19 mouse cellular contexts compared by ENCODE assay signal in genomic region chr9:71032156-71032555, GRCm38 (mm10).
DNase-seq lines count a peak whose midpoint lies in the region; ATAC-seq and TF ChIP-seq lines count a peak whose summit lies in the region.
"Had no signal": no experiment of that assay in that cellular context is flagged by ENCODE, and none has a peak within 500 bp of the region (broad histone marks: within the 10 kb centered on the region; RNA-seq: fewer than 3 reads in every experiment).

No protein-coding gene starts in this region.

- DNase-seq in embryonic facial prominence, embryonic 14.5 days (ENCODE audit: low spot score) = peak; percentile 19
- DNase-seq in embryonic facial prominence, embryonic 10.5 days (ENCODE audit: low spot score) = no peak
- DNase-seq in 3T3-L1 (ENCODE audit: low read depth, low spot score) (peak; percentile 75), NIH3T3 (ENCODE audit: low read depth) (peak; percentile 8)
- peak; percentile 15 for DNase-seq in splenic B cell, adult 2 months (ENCODE audit: low read depth, low spot score)
- no peak for DNase-seq in gastrocnemius, adult 2 months
- DNase-seq in limb, embryonic 10.5 days (ENCODE audit: low spot score) = no peak
- DNase-seq: adrenal gland, adult 8-10 months; adrenal gland, postnatal 14 days; cerebellum, adult 11 months; cerebellum, adult 18-20 months; cerebellum, adult 8-10 months; cerebellum, adult 9-11 months; cerebellum, postnatal 14 days; cerebellum, postnatal 36 days; forebrain, postnatal 0 days had no signal

- H3K36me3 ChIP-seq in embryonic facial prominence, embryonic 14.5 days (ENCODE audit: control insufficient read depth, insufficient read depth, low read length) = no peaks in the 10 kb centered on the region
- H3K36me3 ChIP-seq in embryonic facial prominence, embryonic 10.5 days (replicated peaks) = no peaks in the 10 kb centered on the region
- no peaks in the 10 kb centered on the region for H3K36me3 ChIP-seq in splenic B cell, adult 2 months (ENCODE audit: control insufficient read depth, insufficient read depth, low read length, poor library complexity, severe bottlenecking)
- no peaks in the 10 kb centered on the region for H3K36me3 ChIP-seq in limb, embryonic 10.5 days
- H3K36me3 ChIP-seq: embryonic facial prominence, embryonic 13.5 days; forebrain, embryonic 15.5 days had no signal

- TF ChIP-seq CTCF in gastrocnemius, adult 2 months (IDR thresholded peaks at IDR 0.05) = no peak

- no peak for ATAC-seq in embryonic facial prominence, embryonic 14.5 days (ENCODE audit: low read depth)
- ATAC-seq: forebrain, embryonic 13.5 days; forebrain, embryonic 15.5 days; forebrain, postnatal 0 days had no signal

- H3K4me3 ChIP-seq in embryonic facial prominence, embryonic 14.5 days (ENCODE audit: low read depth, low read length) = no peak overlapping the region
- no peak overlapping the region for H3K4me3 ChIP-seq in embryonic facial prominence, embryonic 10.5 days
- no peak overlapping the region for H3K4me3 ChIP-seq in gastrocnemius, adult 2 months
- no peak overlapping the region for H3K4me3 ChIP-seq in limb, embryonic 10.5 days
- H3K4me3 ChIP-seq: embryonic facial prominence, embryonic 13.5 days; forebrain, embryonic 13.5 days; forebrain, embryonic 15.5 days had no signal

- H3K27ac ChIP-seq in embryonic facial prominence, embryonic 14.5 days (replicated peaks; ENCODE audit: low read depth, low read length) = no peak overlapping the region
- no peak overlapping the region for H3K27ac ChIP-seq in embryonic facial prominence, embryonic 10.5 days (replicated peaks)
- no peak overlapping the region for H3K27ac ChIP-seq in gastrocnemius, adult 2 months
- no peak overlapping the region for H3K27ac ChIP-seq in limb, embryonic 10.5 days
- H3K27ac ChIP-seq: embryonic facial prominence, embryonic 13.5 days; forebrain, embryonic 13.5 days; forebrain, embryonic 15.5 days had no signal

- H3K9me3 ChIP-seq in embryonic facial prominence, embryonic 14.5 days (ENCODE audit: control insufficient read depth, low read length) = no peaks in the 10 kb centered on the region
- H3K9me3 ChIP-seq in embryonic facial prominence, embryonic 10.5 days = no peaks in the 10 kb centered on the region
- no peaks in the 10 kb centered on the region for H3K9me3 ChIP-seq in limb, embryonic 10.5 days (replicated peaks)
- H3K9me3 ChIP-seq: embryonic facial prominence, embryonic 13.5 days; forebrain, embryonic 13.5 days; forebrain, embryonic 15.5 days had no signal

- no peaks in the 10 kb centered on the region for H3K4me1 ChIP-seq in embryonic facial prominence, embryonic 14.5 days (ENCODE audit: control insufficient read depth, insufficient read depth, low read length)
- no peaks in the 10 kb centered on the region for H3K4me1 ChIP-seq in embryonic facial prominence, embryonic 10.5 days
- H3K4me1 ChIP-seq in limb, embryonic 10.5 days = no peaks in the 10 kb centered on the region
- H3K4me1 ChIP-seq: forebrain, embryonic 13.5 days; forebrain, embryonic 15.5 days had no signal

- intact Hi-C loops in gastrocnemius, adult 2 months (cut with DNase I) = no loop called here

- H3K4me2 ChIP-seq in embryonic facial prominence, embryonic 14.5 days (ENCODE audit: low read depth, low read length) = no peak overlapping the region
- H3K4me2 ChIP-seq: embryonic facial prominence, embryonic 13.5 days; forebrain, embryonic 13.5 days; forebrain, embryonic 15.5 days had no signal

- H3K9ac ChIP-seq in embryonic facial prominence, embryonic 14.5 days (ENCODE audit: low read depth, low read length) = no peak overlapping the region
- H3K9ac ChIP-seq: embryonic facial prominence, embryonic 13.5 days; forebrain, embryonic 13.5 days; forebrain, embryonic 15.5 days; forebrain, postnatal 0 days had no signal

- H3K27me3 ChIP-seq in embryonic facial prominence, embryonic 14.5 days (replicated peaks; ENCODE audit: control insufficient read depth, insufficient read depth, low read length) = no peaks in the 10 kb centered on the region; the same call in 1 of the 2 replicates
- H3K27me3 ChIP-seq in embryonic facial prominence, embryonic 10.5 days (replicated peaks; ENCODE audit: low read depth, poor library complexity, severe bottlenecking) = no peaks in the 10 kb centered on the region
- H3K27me3 ChIP-seq in splenic B cell, adult 2 months (ENCODE audit: control insufficient read depth, insufficient read depth, low read length, poor library complexity, severe bottlenecking) = no peaks in the 10 kb centered on the region
- H3K27me3 ChIP-seq in limb, embryonic 10.5 days (ENCODE audit: low read depth, poor library complexity, severe bottlenecking) = no peaks in the 10 kb centered on the region
- H3K27me3 ChIP-seq: embryonic facial prominence, embryonic 13.5 days; forebrain, embryonic 13.5 days; forebrain, embryonic 15.5 days had no signal

Comparison
In these comparisons a context has a peak if more than half of its experiments do, and no peak if none do; other contexts are left out.
1. DNase-seq: peak in embryonic facial prominence, embryonic 14.5 days (single experiment), 3T3-L1 (single experiment), NIH3T3 (single experiment) and splenic B cell, adult 2 months (single experiment); none in embryonic facial prominence, embryonic 10.5 days (single experiment), gastrocnemius, adult 2 months (single experiment) and limb, embryonic 10.5 days (single experiment).